Mouse (Mus musculus) testis, adult 2 months (tissue): ENCODE data around the gene Axl.

Experiments used
- CTCF ChIP-seq: fragments of 200-500 bp; IDR thresholded peaks from 2 replicates; pipeline ENCODE4 v1.5.1; 2012; ENCODE audit warnings: low read depth, mild to moderate bottlenecking, inconsistent platforms, low read length, moderate library complexity; ENCODE audit not compliant: control insufficient read depth, insufficient read depth, insufficient replicate concordance
- POLR2A ChIP-seq: fragments of 200-500 bp; IDR thresholded peaks from 2 replicates; pipeline ENCODE4 v1.6.1; 2012; ENCODE audit warnings: low read depth, mild to moderate bottlenecking, inconsistent platforms, low read length, moderate library complexity; ENCODE audit not compliant: control insufficient read depth

DNA sequence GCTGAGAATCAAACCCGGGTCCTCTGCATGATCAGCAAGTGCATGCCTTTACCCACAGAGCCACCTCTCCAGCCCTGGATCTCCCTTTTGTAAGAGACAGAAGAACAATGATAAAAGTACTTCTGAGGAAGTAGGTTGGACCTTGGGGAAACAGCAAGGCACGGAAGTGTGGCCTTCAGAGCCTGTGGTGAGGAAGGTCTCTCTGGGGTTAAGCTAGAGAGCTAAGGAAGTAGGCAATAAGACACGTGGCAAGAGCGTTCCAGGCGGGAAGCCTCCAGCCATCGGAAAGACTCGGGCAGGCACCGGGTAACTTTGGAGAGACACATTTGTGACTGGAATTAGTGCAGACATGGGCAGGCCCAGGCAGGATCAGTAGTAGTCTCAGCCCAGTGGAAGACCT lies 6.3 kb upstream of the Axl start:
- TF ChIP-seq CTCF (no peak), POLR2A (no peak)
